Mouse (Mus musculus) spleen, postnatal 10 days (tissue): ENCODE results near the gene Dcaf17.
A peak's percentile ranks its signal among the peaks of the same experiment; 100 is the strongest.

Source experiments
- DNase-seq, 2 experiments: peaks; one replicate each; pipeline ENCODE4 v3.0.0; 2021 to 2022; ENCODE audit warnings: low spot score in 2 of 2

The Dcaf17 gene

DNA sequence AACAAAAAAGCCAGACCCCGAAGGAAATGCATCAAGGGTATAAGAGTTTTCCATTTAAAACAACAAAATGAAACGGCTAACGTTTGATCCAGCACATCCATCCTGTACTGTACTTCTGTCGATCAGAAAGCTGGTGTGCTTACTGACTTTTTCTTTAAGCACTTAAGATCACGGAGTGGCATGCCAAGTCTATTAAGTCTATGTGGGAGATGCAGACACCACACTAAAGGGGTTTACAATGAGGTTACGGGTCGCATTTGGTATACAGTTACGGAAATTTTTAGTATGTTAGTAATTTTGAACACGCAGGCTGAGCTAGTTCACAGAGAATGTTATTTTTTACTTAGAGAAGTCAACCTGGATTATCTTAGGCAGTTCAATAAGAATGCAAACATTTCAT is 412 bp upstream of the Dcaf17 start:
- peak in 1 of 2 experiments; percentile 11 for DNase-seq

DNA sequence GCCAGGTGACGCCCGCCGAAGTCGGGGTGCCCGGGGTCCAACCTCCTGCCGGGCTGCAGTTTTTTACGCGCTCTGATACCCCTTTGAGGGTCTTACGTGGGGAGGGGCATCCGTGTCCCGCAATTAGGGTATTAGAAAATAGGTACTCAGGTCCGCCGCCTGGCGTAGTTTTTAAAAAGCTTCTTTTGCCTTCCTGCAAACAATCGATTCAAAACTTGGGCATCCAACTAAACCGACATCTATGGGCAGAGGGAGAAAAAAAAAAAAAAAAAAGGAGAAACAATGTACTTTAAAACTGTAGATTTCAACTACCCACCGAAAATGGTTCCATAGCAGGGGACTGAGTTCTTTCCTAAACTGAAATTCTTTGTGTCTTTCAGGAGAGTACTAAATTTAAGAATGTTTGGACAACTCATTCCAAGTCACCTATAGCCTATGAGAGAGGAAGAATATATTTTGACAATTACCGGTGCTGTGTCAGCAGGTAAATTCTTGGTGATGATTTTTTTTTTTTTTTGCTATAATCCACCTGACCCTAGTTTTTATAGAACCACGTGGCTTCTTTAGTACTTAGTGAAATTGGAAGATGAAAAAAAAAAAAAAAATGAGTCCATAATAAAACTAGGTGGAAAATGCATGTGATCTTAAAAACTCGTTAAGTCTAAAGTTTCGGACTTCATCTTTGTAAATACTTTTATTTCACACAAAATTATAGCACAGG is 1.1 kb downstream of the Dcaf17 start:
- no peak for DNase-seq

DNA sequence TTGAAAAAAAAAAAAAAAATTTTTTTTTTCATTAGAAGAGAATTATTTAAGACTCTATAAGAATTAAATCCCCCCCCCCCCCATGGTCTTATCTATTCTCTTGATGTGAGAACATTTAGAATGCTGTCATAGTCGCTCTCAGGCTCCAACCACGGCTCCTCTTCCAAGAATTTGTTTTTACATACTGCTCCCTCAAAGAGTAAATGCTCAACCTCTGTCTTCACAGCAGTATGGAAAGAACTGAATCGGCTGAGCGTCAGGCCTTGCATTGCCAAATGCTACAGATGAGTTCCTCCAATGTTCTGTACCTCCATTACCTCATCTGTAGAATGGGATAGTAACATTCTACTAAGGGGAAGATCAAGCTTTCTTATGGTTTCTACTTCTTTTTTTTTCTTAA is 16.5 kb downstream of the Dcaf17 start:
- no peak for DNase-seq

DNA sequence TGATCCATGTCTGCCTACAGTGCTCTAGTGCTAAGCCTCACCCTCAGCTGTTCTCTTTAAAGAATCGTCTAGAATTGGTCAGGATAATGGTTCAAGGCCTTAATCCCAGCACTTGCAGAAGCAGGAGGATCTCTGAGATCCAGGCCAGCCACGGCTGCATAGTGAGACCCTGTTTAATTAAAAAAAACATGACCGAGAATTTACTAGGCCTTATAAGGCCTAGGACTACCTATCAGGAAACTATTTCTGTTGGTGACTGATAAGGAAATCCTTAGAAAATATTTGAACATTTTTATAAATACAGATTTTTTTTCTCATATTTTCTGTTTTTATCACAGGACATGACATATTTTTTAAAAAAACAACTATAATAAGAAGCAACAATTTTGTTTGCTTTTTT is 18.2 kb downstream of the Dcaf17 start:
- no peak for DNase-seq

DNA sequence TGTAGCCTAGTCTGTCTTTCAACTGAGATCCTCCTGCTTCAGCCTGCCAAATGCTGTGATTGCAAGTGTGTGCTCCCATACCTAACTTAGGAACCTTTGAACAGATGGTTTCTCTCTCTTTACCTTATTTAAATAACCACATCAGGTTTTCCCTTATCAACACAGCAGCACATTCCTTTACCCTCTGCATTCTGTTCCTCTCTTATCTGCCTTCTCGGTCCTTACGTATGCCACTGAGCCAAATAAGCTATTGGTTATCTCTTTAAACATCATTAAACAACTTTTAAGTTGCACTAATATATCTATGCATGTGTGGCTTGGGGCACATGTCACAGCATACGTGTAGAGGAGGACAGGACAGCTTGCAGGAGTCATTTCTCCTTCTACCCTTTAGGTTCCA is 18.7 kb downstream of the Dcaf17 start:
- DNase-seq = no peak

DNA sequence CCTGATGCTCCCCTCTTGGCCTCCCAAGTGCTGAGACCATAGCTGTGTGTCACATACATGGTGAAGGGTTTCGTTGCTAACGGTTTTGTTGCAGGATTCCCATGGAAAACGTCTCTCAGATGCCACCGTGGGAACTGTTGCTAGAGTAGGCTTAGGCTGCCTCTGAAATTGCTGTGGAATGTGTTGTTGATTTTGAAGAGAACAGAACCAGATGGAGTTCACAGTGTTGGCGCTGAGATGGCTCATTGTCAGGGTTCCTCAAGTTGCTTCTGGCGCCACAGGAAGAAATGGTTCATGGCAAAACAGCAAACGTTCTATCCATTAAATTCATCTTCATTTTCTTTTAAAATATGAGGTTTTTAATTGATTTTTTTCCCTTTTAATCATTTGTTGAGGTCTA is 27.3 kb downstream of the Dcaf17 start:
- DNase-seq = no peak

DNA sequence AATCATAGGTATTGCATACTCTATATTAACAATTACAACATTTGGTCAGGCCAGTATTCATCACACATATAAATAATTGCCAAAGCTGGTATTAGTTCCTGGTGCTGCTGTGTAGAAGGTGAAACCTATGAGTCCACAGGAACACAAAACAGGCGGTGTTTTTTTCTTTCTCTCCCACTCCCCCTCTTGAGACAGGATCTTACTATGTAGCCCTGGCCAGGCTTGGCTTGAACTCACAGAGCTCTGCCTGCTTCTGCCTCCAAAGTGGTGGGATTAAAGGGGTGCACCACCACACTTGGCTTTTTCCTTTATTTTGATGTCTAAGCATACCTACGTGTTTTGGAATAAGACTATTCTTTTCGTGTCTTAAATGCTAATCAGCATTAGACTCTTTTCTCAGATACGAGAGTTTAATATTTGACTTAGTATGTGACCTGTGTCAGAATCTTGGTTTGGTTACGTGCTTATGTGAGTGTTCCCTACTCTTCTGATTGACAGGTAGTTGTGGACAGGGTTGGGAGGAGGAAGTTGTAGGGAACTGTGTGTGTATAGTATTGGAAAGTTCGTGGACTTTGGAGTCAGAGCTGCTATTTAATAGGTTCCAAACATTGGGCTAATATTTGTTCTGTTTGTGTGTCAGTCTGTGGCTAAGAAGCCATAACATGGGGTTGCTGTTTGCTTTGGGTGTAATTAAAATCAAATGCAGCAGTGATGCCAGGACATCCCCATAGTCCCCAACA is 28.5 kb downstream of the Dcaf17 start:
- DNase-seq = no peak

DNA sequence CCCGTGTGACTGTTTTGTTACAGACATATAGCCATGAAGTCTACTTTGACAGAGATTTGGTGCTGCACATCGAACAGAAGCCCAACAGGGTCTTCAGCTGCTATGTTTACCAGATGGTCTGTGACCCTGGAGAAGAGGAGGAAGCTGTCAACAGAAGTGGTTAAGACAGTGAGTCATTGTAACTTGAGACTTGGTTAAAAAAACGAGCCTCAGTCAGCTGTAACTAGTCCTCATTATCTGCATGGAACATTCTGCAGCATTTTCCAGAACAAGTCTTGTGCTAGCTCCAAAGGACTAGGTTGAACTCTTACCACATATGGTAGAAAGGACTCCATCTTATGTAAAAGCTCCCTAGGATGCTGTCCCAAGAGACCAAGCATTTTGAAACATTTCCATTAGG is 34.6 kb downstream of the Dcaf17 start:
- no peak for DNase-seq

DNA sequence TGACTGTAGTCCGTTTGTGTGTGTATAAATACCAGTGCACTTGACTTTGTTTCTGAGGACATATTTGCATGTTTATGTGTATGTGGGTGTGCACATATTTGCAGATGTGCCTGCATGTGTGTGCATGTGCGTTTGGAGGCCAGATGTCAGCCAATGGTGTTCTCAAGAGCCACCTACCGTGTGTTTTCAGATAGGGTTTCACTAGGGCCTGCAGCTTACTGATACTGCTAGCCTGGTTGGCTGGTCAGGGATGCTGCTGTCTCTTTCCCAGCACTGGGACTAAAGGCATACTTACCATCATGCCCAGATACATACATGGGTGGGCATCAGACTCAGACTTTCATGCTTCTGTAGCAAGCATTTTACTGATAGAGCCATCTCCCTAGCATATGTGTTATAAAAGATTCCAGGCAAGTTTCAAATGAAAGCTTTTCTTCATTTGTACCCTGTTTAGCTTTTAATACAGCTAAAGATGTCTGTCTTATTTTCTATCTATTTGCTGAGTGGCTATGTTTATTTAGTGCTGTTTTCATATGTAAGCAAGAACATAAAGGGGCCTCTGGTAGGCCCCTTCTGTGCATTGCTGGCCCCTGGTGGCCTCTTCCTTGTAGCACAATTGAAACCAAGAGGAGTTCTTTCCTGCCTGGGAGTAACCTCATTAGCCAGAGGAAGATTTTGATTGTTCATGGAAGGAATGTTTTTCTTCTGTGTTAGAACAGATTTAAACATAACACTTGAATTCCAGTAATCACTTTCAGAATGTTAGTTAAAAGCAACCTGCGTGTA is 35.7 kb downstream of the Dcaf17 start:
- peak in 1 of 2 experiments; percentile 35 for DNase-seq

DNA sequence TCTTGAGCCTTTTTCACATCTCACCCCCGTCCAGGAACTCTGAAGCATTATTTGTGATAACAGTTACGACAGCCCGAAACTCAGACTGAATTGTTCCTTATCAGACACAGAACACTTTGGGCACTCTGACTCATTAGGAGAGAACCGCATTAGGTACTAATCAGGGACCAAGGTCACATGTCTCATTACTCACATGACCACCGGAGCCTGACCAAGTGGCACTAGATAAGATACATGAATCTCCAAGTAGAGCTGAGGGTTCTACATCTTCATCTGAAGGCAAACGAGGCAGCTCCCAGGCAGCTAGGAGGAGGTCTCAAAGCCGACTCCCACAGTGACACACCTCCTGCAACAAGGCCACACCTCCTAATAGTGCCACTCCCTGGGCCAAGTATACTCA is 41.0 kb downstream of the Dcaf17 start:
- no peak for DNase-seq

DNA sequence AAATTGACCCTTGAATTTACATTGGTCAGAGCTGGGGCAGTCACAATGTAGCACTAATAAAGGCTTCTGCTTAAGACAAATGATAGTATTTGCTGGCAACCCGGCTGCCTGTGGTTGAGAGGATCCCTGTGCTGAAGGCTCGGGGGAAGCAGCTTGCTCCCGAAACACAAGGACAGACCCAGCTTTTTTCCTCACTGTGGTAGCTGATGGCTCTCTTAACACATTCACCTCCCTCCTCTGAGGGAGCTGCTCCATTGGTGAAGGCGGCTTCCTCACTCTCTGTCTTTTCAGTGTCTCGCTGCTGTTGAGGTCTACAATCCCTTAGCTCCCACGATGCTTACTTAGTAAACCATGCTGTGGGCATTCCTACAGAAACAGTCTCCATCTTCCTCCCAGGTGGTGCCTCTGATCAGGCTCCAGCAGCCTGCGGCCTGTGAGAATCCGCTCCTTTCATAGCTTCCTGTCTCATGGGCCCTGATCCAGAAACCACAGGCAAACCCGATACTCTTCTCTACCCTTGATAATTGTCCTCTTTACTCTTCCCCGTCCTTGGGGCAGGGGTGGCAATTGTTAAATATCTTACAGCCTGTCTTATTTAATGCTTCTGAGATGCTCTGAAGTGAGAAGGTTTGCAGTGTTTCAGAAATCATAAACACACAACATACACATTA is 47.6 kb downstream of the Dcaf17 start:
- no peak for DNase-seq

DNA sequence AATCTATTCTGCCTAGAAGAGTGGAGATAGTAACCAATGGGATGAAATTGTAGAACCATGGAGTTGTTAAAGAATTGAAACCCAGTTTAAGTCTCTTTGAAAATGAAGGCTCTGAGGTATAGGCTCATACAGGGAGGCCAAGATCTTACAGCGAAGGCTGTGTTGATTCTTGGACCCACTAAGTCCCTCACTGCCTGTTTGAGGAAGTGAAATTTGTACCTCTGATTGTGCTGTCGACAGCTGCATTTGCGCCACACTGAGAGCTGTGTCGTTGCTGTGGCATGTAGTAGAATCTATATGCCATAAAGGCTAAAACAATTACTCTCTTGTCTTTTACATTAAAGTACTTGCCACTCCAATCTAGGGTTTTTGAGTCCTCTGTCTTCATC is 48.2 kb downstream of the Dcaf17 start:
- peak in 1 of 2 experiments; percentile 29 for DNase-seq

DNA sequence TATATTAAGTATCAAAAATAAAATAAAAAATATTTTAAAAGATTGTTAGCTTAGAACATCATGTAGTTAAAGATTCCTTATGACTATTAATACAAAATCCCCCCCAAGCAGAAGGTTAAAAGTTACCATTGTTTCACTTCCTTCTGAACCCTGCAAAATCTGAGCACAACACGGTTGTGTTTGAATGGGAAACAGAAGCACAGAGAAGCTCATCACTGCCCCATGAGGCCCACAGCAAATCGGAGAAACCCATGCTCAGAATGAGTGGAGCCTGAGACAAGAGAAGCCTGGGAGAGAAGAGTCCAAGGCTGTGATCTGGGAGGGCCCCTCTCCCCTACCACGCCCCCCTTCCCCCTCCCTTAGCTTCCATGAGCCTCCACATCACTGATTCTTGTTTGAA is 49.6 kb downstream of the Dcaf17 start:
- peak in 1 of 2 experiments; percentile 24 for DNase-seq

DNA sequence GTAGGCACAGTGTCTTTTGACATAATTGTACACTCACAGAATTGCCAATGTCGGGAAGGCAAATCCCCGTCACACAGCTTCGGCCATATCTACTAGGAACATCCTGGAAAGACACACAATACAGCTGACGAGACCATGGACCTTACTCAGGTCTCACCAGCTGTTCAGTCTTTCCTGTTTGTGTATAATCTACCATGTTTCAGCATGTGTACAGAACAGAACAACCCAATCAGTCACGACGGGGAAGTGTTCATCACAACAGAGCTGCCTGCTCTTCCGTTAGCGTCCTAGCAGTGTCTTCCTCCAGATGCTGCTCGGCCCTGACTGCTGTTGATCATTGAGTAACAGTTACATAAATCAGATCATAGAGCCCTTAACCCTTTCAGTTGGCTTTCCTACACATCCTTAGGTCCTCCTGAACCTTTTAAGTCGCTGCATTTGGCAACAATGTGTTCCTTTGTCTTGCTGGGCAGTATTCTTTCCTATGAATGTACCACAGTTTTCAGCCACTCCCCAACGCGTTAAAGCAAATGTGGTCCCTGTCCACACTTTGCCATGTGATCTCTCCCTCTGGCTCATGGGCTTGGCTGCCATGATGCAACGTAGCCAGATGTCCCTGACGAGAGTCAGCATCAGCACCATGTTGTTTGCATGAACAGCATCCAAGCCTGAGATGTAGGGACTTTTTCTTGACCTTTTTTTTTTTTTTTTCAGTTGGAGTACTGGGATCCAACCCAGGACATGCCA is 50.5 kb downstream of the Dcaf17 start:
- DNase-seq = no peak

DNA sequence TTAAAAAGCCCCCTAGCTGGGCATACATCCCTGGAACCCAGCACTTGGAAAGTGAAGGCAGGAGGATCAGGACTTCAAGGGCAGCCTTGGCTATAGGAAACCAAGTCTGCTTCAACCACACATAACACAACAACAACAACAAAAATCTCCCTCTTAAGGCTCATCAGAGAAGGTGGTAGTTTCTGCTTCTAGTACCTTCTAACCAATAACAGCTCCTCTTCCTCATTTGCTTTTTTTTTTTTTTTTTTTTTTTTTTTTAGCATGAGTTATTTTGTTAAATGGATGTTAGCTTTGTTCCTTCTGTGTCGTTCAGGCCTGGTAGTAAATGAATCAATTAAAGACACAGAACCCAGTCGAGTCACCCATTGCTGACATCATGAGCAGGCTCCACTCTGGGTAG is 52.1 kb downstream of the Dcaf17 start:
- DNase-seq = no peak

DNA sequence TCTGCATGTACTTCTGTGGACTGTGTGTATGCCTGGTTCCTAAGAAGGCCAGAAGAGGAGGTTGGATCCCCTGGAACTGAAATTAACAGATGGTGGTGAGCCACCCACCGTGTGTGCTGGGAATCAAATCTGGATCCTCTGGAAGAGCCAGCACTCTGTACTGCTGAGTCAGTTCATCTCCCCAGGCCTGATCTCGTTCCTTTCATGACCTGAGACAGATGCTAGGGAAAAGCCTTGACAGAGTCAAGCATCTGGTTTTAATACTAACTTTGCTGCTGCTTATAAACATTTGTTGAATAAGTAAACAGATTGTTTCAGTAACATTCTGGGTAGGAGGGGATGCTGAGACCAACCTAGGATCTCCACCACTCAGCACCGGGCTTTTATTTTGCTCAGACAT is 53.4 kb downstream of the Dcaf17 start:
- no peak for DNase-seq

DNA sequence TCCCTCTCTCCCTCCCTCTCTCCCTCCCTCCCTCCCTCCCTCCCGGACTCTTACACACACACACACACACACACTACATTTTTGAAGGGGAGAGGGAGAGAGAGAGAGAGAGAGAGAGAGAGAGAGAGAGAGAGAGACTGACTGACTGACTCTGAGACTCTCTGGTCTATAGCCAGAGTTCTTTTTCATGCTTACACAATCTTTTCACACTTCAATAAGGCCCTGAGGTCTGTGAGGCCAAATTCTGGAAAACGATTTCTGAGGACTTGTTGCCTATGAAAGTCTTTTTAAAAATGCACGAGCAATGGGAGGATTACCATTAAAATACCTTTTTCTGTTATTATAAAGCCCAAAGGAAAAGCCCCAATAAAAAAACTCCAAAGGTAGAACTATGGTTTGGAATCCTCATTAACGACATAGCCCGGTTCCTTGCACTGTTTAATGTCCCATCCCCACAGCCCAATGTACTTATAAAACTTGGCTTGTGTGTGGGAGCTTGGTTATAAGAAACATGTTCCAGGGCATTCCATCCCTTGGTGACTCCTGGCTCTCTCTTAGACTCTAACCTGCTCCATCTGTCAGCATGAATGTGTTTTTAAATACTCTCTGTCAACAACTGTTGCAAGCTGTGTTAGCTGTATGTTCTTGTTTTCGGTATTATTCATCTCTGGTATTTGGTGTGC is 58.5 kb downstream of the Dcaf17 start:
- no peak for DNase-seq

DNA sequence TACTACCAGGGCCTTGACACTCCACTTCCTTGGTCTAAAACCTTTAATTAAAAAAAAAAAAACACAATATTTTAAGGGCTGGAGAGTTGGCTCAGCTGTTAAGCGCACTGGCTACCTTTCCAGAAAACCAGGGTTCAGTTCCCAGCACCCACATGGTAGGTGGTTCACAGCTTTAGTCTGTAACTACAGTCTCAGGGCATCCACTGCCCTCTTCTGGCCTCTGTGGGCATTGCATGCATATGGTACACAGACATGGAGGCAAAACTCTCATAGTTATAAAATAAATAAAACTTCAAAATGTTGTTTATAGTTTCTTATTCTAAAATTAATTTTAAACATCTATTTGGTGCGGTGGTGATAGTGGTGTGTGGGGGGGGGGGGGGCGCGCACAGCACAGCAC is 61.0 kb downstream of the Dcaf17 start:
- DNase-seq = peak in 1 of 2 experiments; percentile 44

DNA sequence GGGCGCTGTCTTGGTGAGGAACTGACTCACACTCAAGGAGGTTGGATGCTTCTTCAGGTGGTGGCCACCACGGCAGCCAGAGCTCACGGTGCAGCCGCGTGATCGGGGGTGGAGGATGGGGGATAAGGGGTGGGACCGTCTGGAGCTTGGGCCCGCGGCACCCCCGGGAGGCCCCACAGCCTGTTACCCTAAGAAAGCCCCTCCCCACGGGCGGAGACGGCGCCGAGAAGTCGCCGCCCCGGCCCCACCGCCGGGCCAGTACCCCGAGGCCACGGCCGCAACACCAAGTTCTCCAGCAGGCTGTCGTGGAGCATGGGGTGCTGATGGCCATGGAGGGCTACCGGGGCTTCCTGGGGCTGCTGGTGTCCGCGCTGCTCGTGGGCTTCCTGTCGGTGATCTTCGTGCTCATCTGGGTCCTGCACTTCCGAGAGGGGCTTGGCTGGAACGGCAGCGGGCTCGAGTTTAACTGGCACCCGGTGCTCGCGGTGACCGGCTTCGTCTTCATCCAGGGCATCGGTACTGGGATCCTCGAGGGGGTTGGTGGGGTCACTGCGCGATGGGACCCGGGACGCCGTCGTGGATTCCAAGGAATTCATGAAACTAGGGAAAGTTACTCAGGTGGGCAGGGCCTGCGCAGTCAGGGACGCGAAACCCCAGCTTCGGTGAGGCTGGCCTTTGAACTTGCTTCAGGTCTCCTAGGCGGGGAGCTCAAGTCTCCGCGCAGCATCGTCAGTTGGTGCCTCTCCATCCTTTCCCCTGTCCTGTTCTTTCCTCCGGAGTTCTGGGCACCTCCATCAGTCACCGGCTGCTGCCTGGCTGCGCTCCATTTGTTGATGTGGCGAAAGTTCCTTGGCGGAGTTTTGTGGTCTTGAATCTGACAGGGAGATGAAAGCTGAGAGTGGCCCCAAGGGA is 62.9 kb downstream of the Dcaf17 start, which contains the start of gene Cybrd1:
Cybrd1 (plus strand) TSS at position 127 of the 912 bp plus-strand sequence.
- DNase-seq = peak in 1 of 2 experiments; percentile 24

DNA sequence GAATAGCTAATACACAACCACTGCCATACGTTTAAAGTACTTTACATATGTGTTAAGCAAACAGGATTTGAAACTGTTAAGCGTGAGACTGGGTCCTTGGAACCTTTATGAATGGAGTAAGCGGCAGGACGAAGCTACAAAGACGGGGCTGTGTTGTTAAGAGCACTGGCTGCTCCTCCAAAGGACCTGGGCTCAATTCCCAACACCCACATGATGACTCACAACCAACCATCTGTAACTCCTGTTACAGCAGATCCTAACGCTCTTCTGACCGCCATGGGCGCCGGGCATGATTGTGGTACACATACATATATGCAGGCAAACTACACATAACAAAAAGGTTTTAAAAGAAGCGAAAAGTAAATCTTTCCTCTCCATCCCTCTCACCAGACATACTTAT is 65.7 kb downstream of the Dcaf17 start:
- no peak for DNase-seq
